Mouse (Mus musculus): Measurements from ENCODE around the gene Ric3. TPM values are rescaled to one million over a fixed set of nuclear protein-coding genes. Genes with fewer than 3 reads are reported as not detected.

Gene Ric3
- total RNA-seq, 2 experiments from 2014 or later, result 0.37 to 0.84 TPM

DNA sequence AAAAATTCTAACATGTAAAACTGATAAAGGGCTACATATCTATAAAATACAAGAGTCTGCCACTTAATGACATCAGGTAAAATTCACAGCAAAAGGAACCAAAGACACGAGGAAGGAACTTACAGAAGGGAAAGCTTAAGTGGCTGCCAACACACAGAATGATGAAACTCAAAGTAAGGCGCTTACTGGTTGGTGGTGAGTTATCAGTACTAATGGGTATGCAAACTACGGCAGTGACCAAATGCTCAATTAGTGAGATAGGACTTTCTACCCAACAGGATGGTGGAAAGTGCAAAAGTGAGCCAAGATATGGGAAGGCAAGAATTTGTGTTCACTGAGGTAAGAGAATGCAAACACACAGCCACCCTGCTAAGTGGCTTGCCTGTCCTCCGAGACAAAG, 23.6 kb downstream of the Ric3 start:
- ATAC-seq (replicated peaks; ENCODE audit: poor library complexity), result no peak

GRCm38 (mm10) chr7:109050831-109051230, 32.3 kb downstream of the Ric3 start:
- no peak for ATAC-seq (replicated peaks; ENCODE audit: poor library complexity)

GRCm38 (mm10) chr7:109045876-109046275, 37.3 kb downstream of the Ric3 start:
- ATAC-seq (replicated peaks; ENCODE audit: poor library complexity), result no peak

DNA sequence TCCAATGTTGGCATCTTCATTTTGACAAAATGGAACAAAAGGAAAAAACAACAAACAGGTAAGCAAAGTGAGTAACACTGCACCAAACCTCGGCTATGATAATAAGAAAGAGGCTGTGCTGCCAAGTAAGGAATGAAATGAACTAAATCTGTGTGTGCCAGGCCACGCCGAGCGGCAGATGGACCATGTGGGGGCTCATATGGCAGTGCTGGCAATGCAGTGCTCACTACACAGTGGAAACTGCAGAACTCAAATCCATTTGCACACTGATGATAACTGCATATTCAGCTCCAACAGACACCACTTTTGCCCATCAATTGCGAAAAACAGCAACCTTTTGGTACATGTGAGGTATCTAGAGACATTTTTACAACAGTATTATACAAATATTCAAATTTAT, 43.7 kb downstream of the Ric3 start:
- ATAC-seq (replicated peaks; ENCODE audit: poor library complexity), result no peak

DNA sequence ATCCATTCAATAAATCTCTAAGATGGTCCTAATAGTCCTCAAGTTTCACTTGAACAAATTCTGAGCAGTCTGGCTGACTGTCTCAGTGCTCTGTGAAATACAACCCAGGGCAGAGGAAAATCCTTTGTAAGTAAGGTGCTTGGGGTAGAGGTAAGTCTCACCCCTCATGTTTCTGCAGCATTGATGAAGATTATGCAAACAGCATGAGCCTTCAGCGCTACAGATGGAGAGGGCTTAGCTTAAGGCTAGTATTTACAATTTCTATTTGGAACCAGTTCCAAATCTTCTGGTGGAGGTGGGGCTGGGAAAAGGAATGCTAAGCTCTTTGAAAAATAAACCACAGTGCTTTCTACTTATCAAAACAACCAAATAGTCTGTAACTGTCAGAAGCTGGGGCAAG, 44.1 kb downstream of the Ric3 start:
- ATAC-seq (replicated peaks; ENCODE audit: poor library complexity), result no peak

DNA sequence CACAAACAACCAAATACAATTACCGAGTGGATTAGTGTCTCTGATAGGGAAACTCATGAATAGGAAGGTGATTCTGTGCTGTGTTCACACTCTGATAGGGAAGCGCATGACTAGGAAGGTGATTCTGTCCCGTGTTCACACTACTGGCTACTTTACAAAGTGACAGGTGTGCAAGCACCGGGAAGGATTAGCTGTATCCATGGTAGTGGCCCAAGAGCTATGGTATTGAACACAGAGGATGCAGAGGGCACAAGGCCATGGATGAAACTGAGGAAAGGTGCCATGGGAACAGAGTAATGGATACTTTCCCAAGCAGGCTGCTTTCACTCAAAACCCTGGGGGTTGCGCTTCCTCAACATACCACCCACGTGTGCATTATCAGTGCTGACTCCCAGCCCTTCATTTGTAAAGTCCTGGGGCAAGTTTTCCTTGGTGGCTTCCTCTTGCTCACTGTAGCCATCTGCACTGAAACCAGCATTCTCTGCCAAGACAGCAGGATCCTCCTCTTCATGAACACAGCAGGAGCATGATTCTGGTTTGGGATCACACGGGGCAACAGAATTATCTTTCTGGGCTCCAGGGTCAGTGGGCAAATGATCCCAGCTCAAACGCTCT, 44.9 kb downstream of the Ric3 start:
- ATAC-seq (replicated peaks; ENCODE audit: poor library complexity), result no peak

- ATAC-seq (replicated peaks; ENCODE audit: poor library complexity), result no peak
These were observed 51.1 kb downstream of the Ric3 start for GRCm38 (mm10) chr7:109032054-109032453.

DNA sequence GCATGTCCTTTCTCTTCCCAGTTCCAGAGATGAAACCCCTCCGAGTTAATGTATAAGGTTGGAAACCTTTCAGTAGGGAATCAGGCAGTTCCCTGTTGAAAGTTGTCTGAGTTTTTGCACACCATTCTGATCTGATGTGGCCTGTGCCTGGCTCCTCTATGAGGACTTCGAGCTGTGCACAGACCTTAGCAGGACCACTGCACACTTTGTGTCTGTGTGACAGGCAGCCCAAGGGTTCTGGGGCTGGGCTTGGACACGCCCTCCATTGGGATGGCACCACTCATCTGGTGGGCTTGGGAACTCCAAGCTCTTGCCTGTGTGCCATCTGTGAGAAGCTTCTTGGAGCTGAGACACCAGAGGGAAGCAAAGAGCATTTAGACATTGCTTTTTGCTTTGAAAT, 51.8 kb downstream of the Ric3 start:
- ATAC-seq (replicated peaks; ENCODE audit: poor library complexity), result no peak

GRCm38 (mm10) chr7:109029961-109030465, 53.1 kb downstream of the Ric3 start:
- ATAC-seq (replicated peaks; ENCODE audit: poor library complexity), result no peak

DNA sequence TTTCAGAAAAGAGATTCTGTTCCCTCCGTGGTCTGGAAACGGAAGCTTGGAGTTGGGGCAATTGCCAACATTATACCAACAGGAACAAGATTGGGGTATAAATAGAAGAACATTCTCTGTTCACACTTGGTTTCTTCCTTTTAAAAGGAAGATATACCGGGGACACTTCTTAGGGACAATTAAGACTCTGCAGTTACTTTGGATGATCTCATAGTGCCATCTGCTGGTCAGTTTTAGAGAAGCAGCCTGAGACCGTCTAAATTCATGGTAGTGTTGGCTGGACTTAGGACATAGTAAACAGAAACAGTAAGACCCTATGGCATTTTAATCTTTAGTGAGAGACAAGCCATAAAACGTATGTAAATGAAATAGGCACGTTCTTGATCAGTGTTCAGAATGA, 54.9 kb downstream of the Ric3 start:
- peak; percentile 83 for ATAC-seq (replicated peaks; ENCODE audit: poor library complexity)

- 0 out of 2 replicates have a peak, but pooled peaks have one; percentile 2 for ATAC-seq (replicated peaks; ENCODE audit: poor library complexity)
These were observed 55.4 kb downstream of the Ric3 start for GRCm38 (mm10) chr7:109027721-109028120.

DNA sequence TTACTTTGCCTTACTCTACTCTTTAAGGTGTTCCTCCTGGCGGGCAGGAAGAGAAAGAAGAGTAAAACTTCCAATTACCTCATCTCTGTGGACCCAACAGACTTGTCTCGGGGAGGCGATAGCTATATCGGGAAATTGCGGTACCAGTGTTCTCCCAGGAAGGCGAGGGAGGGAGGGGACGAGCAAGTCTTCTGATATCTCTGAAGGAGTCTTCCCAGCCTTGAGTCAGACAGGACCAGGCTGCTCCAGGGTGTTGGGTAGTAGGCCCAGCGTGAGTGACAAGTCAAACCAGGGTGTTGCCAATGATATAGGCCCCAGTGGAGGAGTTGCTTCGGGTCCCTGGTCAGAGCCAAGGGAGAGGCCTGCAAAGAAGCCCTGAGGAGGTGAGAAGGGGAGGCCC, 56.2 kb downstream of the Ric3 start:
- ATAC-seq (replicated peaks; ENCODE audit: poor library complexity), result no peak

GRCm38 (mm10) chr7:109025743-109026142, 57.4 kb downstream of the Ric3 start:
- ATAC-seq (replicated peaks; ENCODE audit: poor library complexity), result no peak

- ATAC-seq (replicated peaks; ENCODE audit: poor library complexity), result peak; percentile 91
These were observed 61.7 kb downstream of the Ric3 start for GRCm38 (mm10) chr7:109021428-109021827.

DNA sequence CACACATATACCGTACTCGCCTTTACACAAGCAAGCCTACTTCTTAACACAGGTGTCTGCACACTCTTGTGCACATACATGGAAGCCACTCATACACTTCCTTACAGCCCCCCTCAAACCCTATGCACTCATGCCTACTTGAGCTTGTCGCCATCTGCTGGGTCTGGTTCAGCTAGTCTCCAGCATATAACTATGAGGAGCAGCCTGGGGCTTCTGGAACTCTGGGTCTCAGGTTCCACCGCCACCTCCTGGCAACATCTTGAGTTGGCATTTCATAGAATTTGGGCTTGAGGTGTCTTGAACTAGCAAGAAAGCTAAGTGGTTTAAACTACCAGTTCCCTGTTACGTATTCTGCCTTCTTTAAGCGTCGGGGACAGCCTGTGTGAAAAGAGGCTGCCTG, 63.9 kb downstream of the Ric3 start:
- ATAC-seq (replicated peaks; ENCODE audit: poor library complexity), result no peak

GRCm38 (mm10) chr7:109016378-109016923, 66.7 kb downstream of the Ric3 start:
- ATAC-seq (replicated peaks; ENCODE audit: poor library complexity), result no peak

- ATAC-seq (replicated peaks; ENCODE audit: poor library complexity), result no peak
These were observed 68.3 kb downstream of the Ric3 start for GRCm38 (mm10) chr7:109014851-109015250.

- ATAC-seq (replicated peaks; ENCODE audit: poor library complexity), result no peak
These were observed 70.0 kb downstream of the Ric3 start for GRCm38 (mm10) chr7:109012998-109013625.

DNA sequence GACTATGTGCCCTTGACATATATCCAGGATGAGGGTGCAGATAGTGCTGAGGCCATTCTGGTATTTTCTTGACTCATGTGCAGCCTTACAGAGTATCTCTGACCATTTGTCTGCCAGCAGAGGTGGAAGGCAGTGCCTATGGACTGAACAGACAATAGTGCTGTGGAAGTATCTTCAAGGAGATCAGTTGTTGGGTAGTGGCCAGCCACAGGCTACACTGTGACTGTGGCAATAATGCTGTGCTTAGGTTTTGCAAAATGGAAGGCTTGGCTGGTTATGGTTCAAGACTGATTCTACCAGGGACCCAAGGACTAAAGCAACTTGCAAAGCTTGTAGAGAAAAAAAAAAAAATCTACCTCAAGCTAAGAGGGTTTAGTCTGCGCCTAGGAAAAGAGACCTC, 70.6 kb downstream of the Ric3 start:
- ATAC-seq (replicated peaks; ENCODE audit: poor library complexity), result no peak

GRCm38 (mm10) chr7:109011596-109012180, 71.4 kb downstream of the Ric3 start:
- no peak for ATAC-seq (replicated peaks; ENCODE audit: poor library complexity)

- ATAC-seq (replicated peaks; ENCODE audit: poor library complexity), result 0 out of 2 replicates have a peak, but pooled peaks have one; percentile 14
These were observed 72.2 kb downstream of the Ric3 start for GRCm38 (mm10) chr7:109010720-109011595.
